Mouse (Mus musculus): ENCODE data around the gene Bak1. TPM values are rescaled to one million over a fixed set of nuclear protein-coding genes. Genes with fewer than 3 reads are reported as not detected.

Bak1 gene
- 3.4 and 3.5 TPM in 2 replicates for polyA plus RNA-seq (2016; fragmentation: Nextera tagmentation; extraction: Ambion mirVana)

GRCm38 (mm10) chr17:27028909-27029308, at the start of gene Bak1:
Gene Bak1, minus strand, starts transcription at chr17:27029009.
- H3K4me1 ChIP-seq = peaks cover 23% of the 10 kb centered on the region
- peaks cover 23% of the 10 kb centered on the region for H3K36me3 ChIP-seq
- peak within 1 kb of the TSS; percentile 63 for H3K4me2 ChIP-seq (replicated peaks)
- no peaks in the 10 kb centered on the region for H3K9me3 ChIP-seq
- 60% methylated on average over 4 of the region's 4 CpGs for WGBS
- no peaks in the 10 kb centered on the region; the same call in 1 of the 2 replicates for H3K27me3 ChIP-seq
- peak within 1 kb of the TSS; percentile 68 for H3K4me3 ChIP-seq
- peak within 1 kb of the TSS; percentile 93 for H3K9ac ChIP-seq (replicated peaks)
- peak within 1 kb of the TSS; percentile 69 for H3K27ac ChIP-seq (replicated peaks)
- ATAC-seq (ENCODE audit: low FRiP score, low read depth) = no peak

DNA sequence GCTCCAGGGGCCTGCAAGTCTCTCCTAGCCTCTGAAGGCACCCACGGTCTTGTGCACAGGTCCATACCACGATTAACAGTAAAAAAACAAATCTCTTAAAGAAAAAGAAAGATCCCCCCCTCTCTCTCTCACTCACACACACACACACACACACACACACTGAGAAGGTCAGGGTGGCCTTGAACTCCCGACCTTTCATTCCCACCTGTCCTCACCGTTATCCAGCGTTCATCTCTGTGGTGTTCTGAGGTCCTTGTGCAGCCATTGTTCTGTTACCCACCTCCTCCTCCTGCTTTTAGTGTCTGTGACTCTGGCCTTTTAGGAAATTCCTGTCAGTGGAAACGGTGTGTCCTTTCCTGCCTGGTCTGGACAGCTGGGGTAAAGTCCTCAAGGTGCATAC, 49.7 kb upstream of the Bak1 start:
- H3K9ac ChIP-seq (replicated peaks) = no peak overlapping the region
- 82% methylated on average over 6 of the region's 6 CpGs for WGBS
- no peak overlapping the region for H3K27ac ChIP-seq (replicated peaks)
- no peak overlapping the region for H3K4me2 ChIP-seq (replicated peaks)
- no peak for ATAC-seq (ENCODE audit: low FRiP score, low read depth)
- no peaks in the 10 kb centered on the region for H3K4me1 ChIP-seq
- no peaks in the 10 kb centered on the region for H3K9me3 ChIP-seq
- H3K4me3 ChIP-seq = no peak overlapping the region
- H3K36me3 ChIP-seq = no peaks in the 10 kb centered on the region
- H3K27me3 ChIP-seq = 0 out of 2 replicates have a peak, but pooled peaks cover 2% of the 10 kb centered on the region

- Histone ChIP-seq H3K4me1 (no peaks in the 10 kb centered on the region), H3K36me3 (no peaks in the 10 kb centered on the region), H3K9me3 (no peaks in the 10 kb centered on the region), H3K4me3 (no peak overlapping the region), H3K4me2 (replicated peaks) (no peak overlapping the region), H3K9ac (replicated peaks) (no peak overlapping the region), H3K27ac (replicated peaks) (no peak overlapping the region), H3K27me3 (0 out of 2 replicates have a peak, but pooled peaks cover 2% of the 10 kb centered on the region)
- ATAC-seq (ENCODE audit: low FRiP score, low read depth) = no peak
- 80% methylated on average over 6 of the region's 6 CpGs for WGBS
Measured at GRCm38 (mm10) chr17:27077920-27078319, 49.1 kb upstream of the Bak1 start.

DNA sequence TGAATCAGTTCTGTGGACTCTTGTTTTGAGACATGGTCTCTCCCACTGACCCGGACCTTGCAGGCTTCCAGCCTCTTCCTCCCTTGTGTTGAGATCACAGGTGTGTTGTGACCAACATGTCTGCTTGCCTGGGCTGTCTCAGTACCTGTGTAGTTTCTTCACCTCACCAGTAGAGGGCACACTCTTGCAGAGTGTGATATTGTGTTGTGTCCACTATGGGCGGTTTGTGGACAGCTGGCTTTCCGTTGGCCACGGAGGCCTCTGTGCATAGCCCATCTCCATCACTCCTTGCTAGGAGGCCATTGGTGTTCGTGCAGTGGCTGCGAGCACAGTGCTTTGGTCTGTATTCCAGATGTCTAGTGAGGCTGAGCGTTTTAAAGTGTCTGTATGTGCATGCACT, 48.3 kb upstream of the Bak1 start:
- Histone ChIP-seq H3K4me2 (replicated peaks) (no peak overlapping the region), H3K9me3 (no peaks in the 10 kb centered on the region), H3K27me3 (0 out of 2 replicates have a peak, but pooled peaks cover 2% of the 10 kb centered on the region), H3K9ac (replicated peaks) (no peak overlapping the region), H3K4me3 (no peak overlapping the region), H3K27ac (replicated peaks) (no peak overlapping the region), H3K4me1 (no peaks in the 10 kb centered on the region), H3K36me3 (no peaks in the 10 kb centered on the region)
- WGBS = 95% methylated on average over 7 of the region's 7 CpGs
- ATAC-seq (ENCODE audit: low FRiP score, low read depth) = no peak

DNA sequence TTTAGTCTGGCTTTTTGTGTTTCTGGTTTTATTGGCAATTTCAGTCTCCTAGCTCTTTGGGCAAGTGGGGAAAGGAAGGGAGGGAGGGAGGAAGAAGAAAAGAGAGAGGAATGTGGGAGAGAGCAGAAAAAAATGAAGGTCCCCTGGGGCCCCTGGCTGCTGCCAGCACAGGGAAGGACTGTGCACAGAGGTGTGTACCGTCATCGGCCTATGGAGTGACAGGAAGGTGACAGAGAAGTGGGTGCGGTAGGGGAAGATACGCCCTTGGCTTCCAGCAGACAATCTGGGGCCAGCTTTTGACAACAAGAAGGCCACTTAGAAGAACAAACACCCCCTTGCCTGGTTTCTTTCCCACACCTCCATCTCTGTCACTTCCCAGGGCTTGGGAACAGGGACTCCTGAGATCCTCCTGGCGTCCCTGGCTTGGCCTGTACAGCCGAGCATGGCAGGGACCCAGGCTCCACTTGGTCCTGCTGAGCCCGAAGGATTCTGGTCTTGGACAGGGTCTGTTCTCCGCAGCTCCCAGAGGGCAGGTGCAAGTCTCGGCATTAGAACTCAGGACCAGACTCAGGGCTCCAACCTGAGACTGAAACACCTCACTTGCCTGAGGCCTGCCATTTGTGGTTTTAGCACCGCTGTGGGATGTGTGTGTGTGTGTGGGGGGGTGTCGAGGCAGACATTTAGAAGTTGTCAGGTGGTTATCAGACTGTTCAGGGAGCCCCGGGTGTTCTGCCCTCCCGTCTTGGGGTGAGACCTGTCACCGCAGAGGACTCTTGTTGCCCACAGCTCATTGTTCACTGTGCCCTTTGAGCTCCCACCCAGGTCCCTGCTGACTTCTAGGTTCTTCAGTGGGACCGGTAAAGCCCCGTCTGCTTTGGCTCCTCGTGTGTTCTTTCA, 46.3 kb upstream of the Bak1 start:
- 0 out of 2 replicates have a peak, but pooled peaks cover under 1% of the 10 kb centered on the region for H3K4me1 ChIP-seq
- H3K9ac ChIP-seq (replicated peaks) = no peak overlapping the region
- no peaks in the 10 kb centered on the region for H3K9me3 ChIP-seq
- H3K4me3 ChIP-seq = no peak overlapping the region
- no peak overlapping the region for H3K4me2 ChIP-seq (replicated peaks)
- H3K36me3 ChIP-seq = no peaks in the 10 kb centered on the region
- WGBS = 83% methylated on average over 17 of the region's 17 CpGs
- no peaks in the 10 kb centered on the region for H3K27me3 ChIP-seq
- no peak overlapping the region for H3K27ac ChIP-seq (replicated peaks)
- ATAC-seq (ENCODE audit: low FRiP score, low read depth) = no peak

- Histone ChIP-seq H3K9me3 (no peaks in the 10 kb centered on the region), H3K27me3 (no peaks in the 10 kb centered on the region), H3K9ac (replicated peaks) (no peak overlapping the region), H3K36me3 (no peaks in the 10 kb centered on the region), H3K27ac (replicated peaks) (no peak overlapping the region), H3K4me2 (replicated peaks) (no peak overlapping the region), H3K4me1 (peaks cover 9% of the 10 kb centered on the region), H3K4me3 (no peak overlapping the region)
- 75% methylated on average over 6 of the region's 6 CpGs for WGBS
- ATAC-seq (ENCODE audit: low FRiP score, low read depth) = no peak
Measured at GRCm38 (mm10) chr17:27074236-27074635, 45.4 kb upstream of the Bak1 start.

- ATAC-seq (ENCODE audit: low FRiP score, low read depth) = no peak
- H3K4me2 ChIP-seq (replicated peaks) = no peak overlapping the region
- H3K36me3 ChIP-seq = no peaks in the 10 kb centered on the region
- no peak overlapping the region for H3K9ac ChIP-seq (replicated peaks)
- no peaks in the 10 kb centered on the region for H3K27me3 ChIP-seq
- H3K9me3 ChIP-seq = no peaks in the 10 kb centered on the region
- no peak overlapping the region for H3K27ac ChIP-seq (replicated peaks)
- 76% methylated on average over 9 of the region's 9 CpGs for WGBS
- no peak overlapping the region for H3K4me3 ChIP-seq
- H3K4me1 ChIP-seq = peaks cover 10% of the 10 kb centered on the region
Measured at GRCm38 (mm10) chr17:27073778-27074177, 45.0 kb upstream of the Bak1 start.

- WGBS = 79% methylated on average over 5 of the region's 5 CpGs
- no peak for ATAC-seq (ENCODE audit: low FRiP score, low read depth)
Measured at GRCm38 (mm10) chr17:27073126-27073525, 44.3 kb upstream of the Bak1 start.

GRCm38 (mm10) chr17:27072363-27072762, 43.6 kb upstream of the Bak1 start:
- Histone ChIP-seq H3K27me3 (no peaks in the 10 kb centered on the region), H3K27ac (replicated peaks) (no peak overlapping the region), H3K4me2 (replicated peaks) (no peak overlapping the region), H3K4me1 (peaks cover 10% of the 10 kb centered on the region), H3K9ac (replicated peaks) (no peak overlapping the region), H3K4me3 (no peak overlapping the region), H3K36me3 (no peaks in the 10 kb centered on the region), H3K9me3 (no peaks in the 10 kb centered on the region)
- WGBS = 94% methylated on average over 8 of the region's 8 CpGs
- no peak for ATAC-seq (ENCODE audit: low FRiP score, low read depth)

More at GRCm38 (mm10) chr17:27073126-27073525, 44.3 kb upstream of the Bak1 start:
- Histone ChIP-seq H3K27ac (replicated peaks) (no peak overlapping the region), H3K27me3 (no peaks in the 10 kb centered on the region), H3K4me1 (peaks cover 10% of the 10 kb centered on the region), H3K9ac (replicated peaks) (no peak overlapping the region), H3K36me3 (no peaks in the 10 kb centered on the region), H3K9me3 (no peaks in the 10 kb centered on the region), H3K4me2 (replicated peaks) (no peak overlapping the region), H3K4me3 (no peak overlapping the region)

GRCm38 (mm10) chr17:27071630-27072029, 42.8 kb upstream of the Bak1 start:
- H3K27ac ChIP-seq (replicated peaks) = no peak overlapping the region
- no peak for ATAC-seq (ENCODE audit: low FRiP score, low read depth)
- peaks cover 10% of the 10 kb centered on the region for H3K4me1 ChIP-seq
- H3K9me3 ChIP-seq = no peaks in the 10 kb centered on the region
- no peak overlapping the region for H3K9ac ChIP-seq (replicated peaks)
- no peak overlapping the region for H3K4me2 ChIP-seq (replicated peaks)
- H3K27me3 ChIP-seq = no peaks in the 10 kb centered on the region
- no peaks in the 10 kb centered on the region for H3K36me3 ChIP-seq
- 49% methylated on average over 6 of the region's 6 CpGs for WGBS
- no peak overlapping the region for H3K4me3 ChIP-seq

- WGBS = 93% methylated on average over 7 of the region's 7 CpGs
- Histone ChIP-seq H3K9ac (replicated peaks) (no peak overlapping the region), H3K9me3 (no peaks in the 10 kb centered on the region), H3K27me3 (no peaks in the 10 kb centered on the region), H3K4me2 (replicated peaks) (no peak overlapping the region), H3K4me3 (no peak overlapping the region), H3K27ac (replicated peaks) (no peak overlapping the region), H3K36me3 (no peaks in the 10 kb centered on the region), H3K4me1 (peaks cover 10% of the 10 kb centered on the region)
- no peak for ATAC-seq (ENCODE audit: low FRiP score, low read depth)
Measured at GRCm38 (mm10) chr17:27070913-27071312, 42.1 kb upstream of the Bak1 start.

- H3K4me3 ChIP-seq = no peak overlapping the region
- 71% methylated on average over 3 of the region's 5 CpGs for WGBS
- no peaks in the 10 kb centered on the region for H3K9me3 ChIP-seq
- H3K4me2 ChIP-seq (replicated peaks) = no peak overlapping the region
- peaks cover 10% of the 10 kb centered on the region for H3K4me1 ChIP-seq
- H3K27me3 ChIP-seq = 0 out of 2 replicates have a peak, but pooled peaks cover 5% of the 10 kb centered on the region
- ATAC-seq (ENCODE audit: low FRiP score, low read depth) = no peak
- no peaks in the 10 kb centered on the region for H3K36me3 ChIP-seq
- peak overlapping the region; percentile 63 for H3K27ac ChIP-seq (replicated peaks)
- no peak overlapping the region for H3K9ac ChIP-seq (replicated peaks)
Measured at GRCm38 (mm10) chr17:27069071-27069470, 40.3 kb upstream of the Bak1 start.

All from midbrain, embryonic 12.5 days (tissue).